Mouse (Mus musculus): Measurements from ENCODE around the gene BC055324. TPM values are rescaled to one million over a fixed set of nuclear protein-coding genes. Genes with fewer than 3 reads are reported as not detected.
A peak's percentile ranks its signal among the peaks of the same experiment; 100 is the strongest.
"Not testable (repeated sequence)": the region's sequence is repeated elsewhere in the genome, so short reads cannot be mapped to it uniquely, and the experiment has no call there.

Gene BC055324
- total RNA-seq (2021): 1 to 10 TPM in 1 of 2 experiments, under 1 TPM in 1; 0.91 to 1.8 TPM

- DNase-seq: peak; percentile 87 to 91
Measured at GRCm38 (mm10) chr1:163994721-163995608, at the start of gene BC055324, which contains the start of gene Mettl18. BC055324 (minus strand) TSS chr1:163994796. Mettl18 (plus strand) TSS chr1:163994889.

GRCm38 (mm10) chr1:164043549-164043948 lies 49.0 kb upstream of the BC055324 start:
- no peak for DNase-seq

GRCm38 (mm10) chr1:164040385-164041135 lies 46.0 kb upstream of the BC055324 start:
- no peak for DNase-seq

- no peak for DNase-seq
Measured at GRCm38 (mm10) chr1:164027416-164027815, 32.8 kb upstream of the BC055324 start.

GRCm38 (mm10) chr1:164025685-164026084 lies 31.1 kb upstream of the BC055324 start:
- DNase-seq: no peak

GRCm38 (mm10) chr1:164022106-164022505 lies 27.5 kb upstream of the BC055324 start:
- DNase-seq: not testable (repeated sequence)

- DNase-seq: not testable (repeated sequence)
Measured at GRCm38 (mm10) chr1:164020746-164021145, 26.1 kb upstream of the BC055324 start.

- DNase-seq: no peak
Measured at GRCm38 (mm10) chr1:164019789-164020188, 25.2 kb upstream of the BC055324 start.

GRCm38 (mm10) chr1:164018221-164018896 lies 23.8 kb upstream of the BC055324 start:
- no peak for DNase-seq

GRCm38 (mm10) chr1:164014616-164015015 lies 20.0 kb upstream of the BC055324 start:
- no peak for DNase-seq

- no peak for DNase-seq
Measured at GRCm38 (mm10) chr1:164009235-164009634, 14.6 kb upstream of the BC055324 start.

GRCm38 (mm10) chr1:164004311-164004710 lies 9.7 kb upstream of the BC055324 start:
- no peak for DNase-seq

- DNase-seq: no peak
Measured at GRCm38 (mm10) chr1:164001831-164002452, 7.3 kb upstream of the BC055324 start.

- DNase-seq: no peak
Measured at GRCm38 (mm10) chr1:163995609-163995913, 965 bp upstream of the BC055324 start.

GRCm38 (mm10) chr1:163994173-163994720 lies 349 bp downstream of the BC055324 start:
- no peak for DNase-seq

- DNase-seq: no peak
Measured at GRCm38 (mm10) chr1:163992371-163992770, 2.2 kb downstream of the BC055324 start.

GRCm38 (mm10) chr1:163976515-163976914 lies 18.1 kb downstream of the BC055324 start:
- no peak for DNase-seq

GRCm38 (mm10) chr1:163975088-163975487 lies 19.5 kb downstream of the BC055324 start:
- no peak for DNase-seq

- DNase-seq: no peak
Measured at GRCm38 (mm10) chr1:163974471-163974870, 20.1 kb downstream of the BC055324 start.

- DNase-seq: no peak
Measured at GRCm38 (mm10) chr1:163964008-163964689, 30.4 kb downstream of the BC055324 start.

- no peak for DNase-seq
Measured at GRCm38 (mm10) chr1:163958036-163958435, 36.6 kb downstream of the BC055324 start.
